Mouse (Mus musculus) myocyte (in vitro differentiated cells): ENCODE results near the gene Rpl37a. TPM values are rescaled to one million over a fixed set of nuclear protein-coding genes. Genes with fewer than 3 reads are reported as not detected.

Experiments used
- H3K27me3 ChIP-seq: one replicate; pipeline ENCODE4 v1.6.1; 2011; ENCODE audit not compliant: control insufficient read depth, insufficient read depth, insufficient read length
- H3K36me3 ChIP-seq: one replicate; pipeline ENCODE4 v1.6.1; 2011; ENCODE audit not compliant: control insufficient read depth, insufficient read depth
- H3K4me2 ChIP-seq: one replicate; pipeline ENCODE4 v1.6.1; 2011; ENCODE audit warnings: low read depth, control low read depth
- H3K4me3 ChIP-seq: one replicate; pipeline ENCODE4 v1.5.1; 2011; ENCODE audit warnings: mild to moderate bottlenecking, control low read depth, moderate library complexity
- H3K79me2 ChIP-seq: one replicate; pipeline ENCODE4 v1.6.1; 2011; ENCODE audit not compliant: control insufficient read depth, insufficient read depth
- H3ac ChIP-seq: one replicate; pipeline ENCODE4 v1.6.1; 2011; ENCODE audit not compliant: control insufficient read depth, insufficient read length
- POLR2AphosphoS2 ChIP-seq: IDR thresholded peaks from one replicate; pipeline ENCODE4 v1.6.1; 2011; ENCODE audit warnings: low read depth, control low read depth; ENCODE audit not compliant: insufficient read length
- polyA plus RNA-seq: library from polyadenylated mRNA; unstranded; fragments of >200 nt; fragmentation: generic; extraction: Trizol; gene quantifications from one replicate; pipeline ENCODE4 v1.2.1, GENCODE M21; 2012; ENCODE audit warnings: missing spikeins

Gene Rpl37a
- polyA plus RNA-seq, 1 experiment: 2,680 TPM

- no peak overlapping the region for H3K4me2 ChIP-seq
These were observed 48.7 kb downstream of the Rpl37a start for GRCm38 (mm10) chr1:72759758-72760157.

More at GRCm38 (mm10) chr1:72759758-72760157, 48.7 kb downstream of the Rpl37a start:
- H3K36me3 ChIP-seq: no peaks in the 10 kb centered on the region
- H3K4me3 ChIP-seq: no peak overlapping the region
- H3K27me3 ChIP-seq: no peaks in the 10 kb centered on the region
- TF ChIP-seq POLR2AphosphoS2: no peak
- H3K79me2 ChIP-seq: no peaks in the 10 kb centered on the region
- no peak overlapping the region for H3ac ChIP-seq

Other genes with a start within 250 kb of the Rpl37a start
- gene March4, start 174.4 kb upstream of the Rpl37a start, polyA plus RNA-seq: 0.01 TPM
- gene Smarcal1, start 128.0 kb upstream of the Rpl37a start, polyA plus RNA-seq: 19.1 TPM
- gene Ankar, start 10.7 kb upstream of the Rpl37a start, polyA plus RNA-seq: not detected
- 83.7 TPM for gene Igfbp2, start 113.2 kb downstream of the Rpl37a start, polyA plus RNA-seq
- gene Igfbp5, start 163.6 kb downstream of the Rpl37a start, polyA plus RNA-seq: 691 TPM